Mouse (Mus musculus) forebrain, embryonic 11.5 days (tissue): Measurements from ENCODE around the gene Gstm3. TPM values are rescaled to one million over a fixed set of nuclear protein-coding genes. Genes with fewer than 3 reads are reported as not detected.

Experiments used
- ATAC-seq: fragments of 200-750 bp; cut with Nextera tagmentation; replicated peaks from 2 replicates; pipeline ENCODE4 v1.8.0; 2017; ENCODE audit warnings: moderate TSS enrichment; ENCODE audit not compliant: low FRiP score
- DNase-seq: peaks from one replicate; pipeline ENCODE4 v3.0.0-alpha.2; 2017; ENCODE audit warnings: low spot score
- H3K27ac ChIP-seq: fragments of 300-500 bp; sonication (generic); 2 replicates; pipeline ENCODE4 v1.5.1; 2014; ENCODE audit warnings: low read depth, low read length
- H3K27me3 ChIP-seq: fragments of 300-500 bp; sonication (generic); 2 replicates; pipeline ENCODE4 v1.6.1; 2014; ENCODE audit warnings: mild to moderate bottlenecking, low read length, mixed read lengths; ENCODE audit not compliant: control insufficient read depth, insufficient read depth
- H3K36me3 ChIP-seq: fragments of 300-500 bp; sonication (generic); 2 replicates; pipeline ENCODE4 v1.6.1; 2014; ENCODE audit warnings: mild to moderate bottlenecking, low read length, moderate library complexity, mixed read lengths; ENCODE audit not compliant: control insufficient read depth, insufficient read depth
- H3K4me1 ChIP-seq: fragments of 300-500 bp; sonication (generic); replicated peaks from 2 replicates; pipeline ENCODE4 v1.6.1; 2014; ENCODE audit warnings: low read length, mixed read lengths; ENCODE audit not compliant: control insufficient read depth, insufficient read depth
- H3K4me2 ChIP-seq: fragments of 300-500 bp; sonication (generic); 2 replicates; pipeline ENCODE4 v1.6.1; 2014; ENCODE audit warnings: low read depth, mild to moderate bottlenecking, low read length, moderate library complexity, mixed read lengths; ENCODE audit not compliant: severe bottlenecking
- H3K4me3 ChIP-seq: fragments of 300-500 bp; sonication (generic); 2 replicates; pipeline ENCODE4 v1.5.1; 2014; ENCODE audit warnings: low read depth, low read length
- H3K9ac ChIP-seq: fragments of 300-500 bp; sonication (generic); 2 replicates; pipeline ENCODE4 v1.6.1; 2014; ENCODE audit warnings: low read length
- H3K9me3 ChIP-seq: fragments of 300-500 bp; sonication (generic); 2 replicates; pipeline ENCODE4 v1.6.1; 2016; ENCODE audit warnings: low read length, mixed read lengths; ENCODE audit not compliant: control insufficient read depth
- whole genome bisulfite sequencing: fragments of 180-500 bp; shearing (Covaris S2); extraction: QIAGEN DNeasy Blood & Tissue Kit; methylation state at CpG from one replicate; pipeline ENCODE4 v1.1.7; 2014; 5-methylcytosine and 5-hydroxymethylcytosine counted together
- polyA plus RNA-seq: library from polyadenylated mRNA; unstranded; fragments of >200 nt; fragmentation: Nextera tagmentation; extraction: Ambion mirVana; gene quantifications from 2 replicates; pipeline ENCODE4 v1.2.1, GENCODE M21; 2014

Gene Gstm3
- polyA plus RNA-seq, 1 experiment from 2014 or later = not detected

- DNase-seq (peak; percentile 99), ATAC-seq (peak; percentile 98)
- peak within 1 kb of the TSS; percentile 64 for H3K27ac ChIP-seq
- H3K9ac ChIP-seq = peak within 1 kb of the TSS; percentile 47; the same call in 1 of the 2 replicates
- 4% methylated on average over 10 of the region's 10 CpGs for WGBS
- H3K9me3 ChIP-seq = no peaks in the 10 kb centered on the region
- H3K4me2 ChIP-seq = peak within 1 kb of the TSS; percentile 54
- no peaks in the 10 kb centered on the region for H3K27me3 ChIP-seq
- H3K36me3 ChIP-seq = no peaks in the 10 kb centered on the region
- no peaks in the 10 kb centered on the region; the same call in 1 of the 2 replicates for H3K4me1 ChIP-seq
- H3K4me3 ChIP-seq = peak within 1 kb of the TSS; percentile 22
Observed at GRCm38 (mm10) chr3:107931670-107932069, 37.4 kb downstream of the Gstm3 start, which contains the start of gene Gstm7. Gstm7 (minus strand) TSS chr3:107931817.

- no peak for DNase-seq
- WGBS = 68% methylated on average over 2 of the region's 2 CpGs
Observed at GRCm38 (mm10) chr3:107931134-107931533, 37.9 kb downstream of the Gstm3 start.

GRCm38 (mm10) chr3:107929731-107930130 is 39.4 kb downstream of the Gstm3 start:
- no peak overlapping the region for H3K4me3 ChIP-seq
- WGBS = 91% methylated on average over 4 of the region's 4 CpGs
- ATAC-seq = no peak

More at GRCm38 (mm10) chr3:107931134-107931533, 37.9 kb downstream of the Gstm3 start:
- no peak; the same call in 1 of the 2 replicates for ATAC-seq
- Histone ChIP-seq H3K27ac (peak overlapping the region; percentile 64), H3K4me3 (peak overlapping the region; percentile 22), H3K4me1 (no peaks in the 10 kb centered on the region; the same call in 1 of the 2 replicates), H3K27me3 (no peaks in the 10 kb centered on the region), H3K36me3 (no peaks in the 10 kb centered on the region), H3K4me2 (peak overlapping the region; percentile 54), H3K9me3 (no peaks in the 10 kb centered on the region), H3K9ac (peak overlapping the region; percentile 47; the same call in 1 of the 2 replicates)

GRCm38 (mm10) chr3:107929243-107929642 is 39.8 kb downstream of the Gstm3 start:
- Histone ChIP-seq H3K27ac (no peak overlapping the region), H3K4me2 (no peak overlapping the region), H3K36me3 (no peaks in the 10 kb centered on the region), H3K4me3 (no peak overlapping the region), H3K9ac (no peak overlapping the region), H3K9me3 (no peaks in the 10 kb centered on the region), H3K27me3 (no peaks in the 10 kb centered on the region), H3K4me1 (no peaks in the 10 kb centered on the region; the same call in 1 of the 2 replicates)
- ATAC-seq = no peak
- WGBS = 90% methylated on average over 4 of the region's 4 CpGs
- no peak for DNase-seq

More at GRCm38 (mm10) chr3:107929731-107930130, 39.4 kb downstream of the Gstm3 start:
- Histone ChIP-seq H3K27ac (no peak overlapping the region), H3K9ac (no peak overlapping the region), H3K4me1 (no peaks in the 10 kb centered on the region; the same call in 1 of the 2 replicates), H3K36me3 (no peaks in the 10 kb centered on the region), H3K9me3 (no peaks in the 10 kb centered on the region), H3K4me2 (no peak overlapping the region), H3K27me3 (no peaks in the 10 kb centered on the region)
- no peak for DNase-seq

GRCm38 (mm10) chr3:107928691-107929090 is 40.4 kb downstream of the Gstm3 start:
- no peak for ATAC-seq

GRCm38 (mm10) chr3:107927841-107928240 is 41.2 kb downstream of the Gstm3 start:
- Histone ChIP-seq H3K4me2 (no peak overlapping the region), H3K9ac (no peak overlapping the region), H3K27ac (no peak overlapping the region), H3K4me1 (no peaks in the 10 kb centered on the region; the same call in 1 of the 2 replicates), H3K27me3 (no peaks in the 10 kb centered on the region), H3K36me3 (no peaks in the 10 kb centered on the region), H3K4me3 (no peak overlapping the region), H3K9me3 (no peaks in the 10 kb centered on the region)
- no peak for DNase-seq
- 88% methylated on average over 3 of the region's 3 CpGs for whole genome bisulfite sequencing
- no peak for ATAC-seq

More at GRCm38 (mm10) chr3:107928691-107929090, 40.4 kb downstream of the Gstm3 start:
- Histone ChIP-seq H3K9ac (no peak overlapping the region), H3K9me3 (no peaks in the 10 kb centered on the region), H3K4me1 (no peaks in the 10 kb centered on the region; the same call in 1 of the 2 replicates), H3K27ac (no peak overlapping the region), H3K4me2 (no peak overlapping the region), H3K27me3 (no peaks in the 10 kb centered on the region), H3K36me3 (no peaks in the 10 kb centered on the region), H3K4me3 (no peak overlapping the region)
- no peak for DNase-seq
- WGBS = 90% methylated on average over 11 of the region's 11 CpGs

- H3K4me2 ChIP-seq = no peak overlapping the region
- H3K4me1 ChIP-seq = no peaks in the 10 kb centered on the region
- no peak overlapping the region for H3K9ac ChIP-seq
- H3K27ac ChIP-seq = no peak overlapping the region
- H3K4me3 ChIP-seq = no peak overlapping the region
- DNase-seq (no peak), ATAC-seq (no peak)
- no peaks in the 10 kb centered on the region for H3K27me3 ChIP-seq
- H3K36me3 ChIP-seq = no peaks in the 10 kb centered on the region
- no peaks in the 10 kb centered on the region for H3K9me3 ChIP-seq
- 90% methylated on average over 3 of the region's 3 CpGs for WGBS
Observed at GRCm38 (mm10) chr3:107925335-107925734, 43.7 kb downstream of the Gstm3 start.

- no peak overlapping the region for H3K9ac ChIP-seq
- no peak overlapping the region for H3K27ac ChIP-seq
- no peaks in the 10 kb centered on the region for H3K9me3 ChIP-seq
- no peak overlapping the region for H3K4me2 ChIP-seq
- no peak overlapping the region for H3K4me3 ChIP-seq
- no peak for ATAC-seq
- DNase-seq = no peak
- no peaks in the 10 kb centered on the region for H3K27me3 ChIP-seq
- H3K4me1 ChIP-seq = no peaks in the 10 kb centered on the region
- 91% methylated on average over 5 of the region's 5 CpGs for WGBS
- H3K36me3 ChIP-seq = no peaks in the 10 kb centered on the region
Observed at GRCm38 (mm10) chr3:107920348-107920747, 48.7 kb downstream of the Gstm3 start.
